Mouse (Mus musculus): ENCODE results near the gene Kif16b.

The Kif16b gene

GRCm38 (mm10) chr2:142900862-142901805 lies at the start of gene Kif16b:
TSS of gene Kif16b (minus strand) at chr2:142901531.
- peak; percentile 85 for ATAC-seq (ENCODE audit: insufficient number of reproducible peaks, low FRiP score, low TSS enrichment)

DNA sequence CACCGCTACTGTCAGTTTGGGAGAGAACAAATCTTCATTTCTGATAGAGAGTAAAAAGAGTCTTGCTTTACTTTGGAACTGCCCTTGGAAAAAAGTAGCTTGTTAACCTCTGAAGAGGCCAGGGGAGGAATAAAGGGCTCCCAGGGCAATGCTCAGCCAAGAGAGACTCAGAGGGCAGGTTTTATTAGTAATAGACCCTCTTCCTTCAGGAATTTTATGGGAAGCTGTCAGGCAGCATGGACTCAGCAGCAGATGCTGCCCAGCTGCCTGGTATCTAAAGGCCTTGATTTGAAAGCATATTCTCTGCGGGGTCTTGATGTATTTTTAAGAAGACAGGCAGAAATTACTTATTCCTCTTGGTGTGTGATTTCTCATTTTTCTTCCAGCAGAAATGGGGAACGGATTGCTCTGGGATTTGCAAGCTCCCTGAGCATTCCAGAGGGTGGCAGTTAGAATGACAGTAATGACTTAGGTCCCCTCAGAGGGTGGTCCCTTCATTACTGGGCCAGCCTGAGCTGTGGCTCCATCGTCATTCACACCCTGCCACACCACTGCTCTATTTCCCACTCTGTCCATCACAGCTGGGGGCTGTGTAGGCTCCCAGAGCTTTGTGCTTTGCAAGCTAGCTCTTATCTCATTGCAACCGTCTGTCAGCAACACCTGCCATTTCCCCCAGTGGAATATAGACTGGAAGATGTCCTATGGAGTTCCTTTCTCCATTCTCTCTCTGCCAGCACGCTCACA lies 39.7 kb upstream of the Kif16b start:
- ATAC-seq (ENCODE audit: insufficient number of reproducible peaks, low FRiP score, low TSS enrichment): no peak

- ATAC-seq (ENCODE audit: insufficient number of reproducible peaks, low FRiP score, low TSS enrichment): peak; percentile 94
Observed at GRCm38 (mm10) chr2:142930445-142930844, 29.1 kb upstream of the Kif16b start.

GRCm38 (mm10) chr2:142929226-142930112 lies 28.1 kb upstream of the Kif16b start:
- no peak for ATAC-seq (ENCODE audit: insufficient number of reproducible peaks, low FRiP score, low TSS enrichment)

- ATAC-seq (ENCODE audit: insufficient number of reproducible peaks, low FRiP score, low TSS enrichment): no peak
Observed at GRCm38 (mm10) chr2:142910808-142911388, 9.6 kb upstream of the Kif16b start.

- no peak for ATAC-seq (ENCODE audit: insufficient number of reproducible peaks, low FRiP score, low TSS enrichment)
Observed at GRCm38 (mm10) chr2:142909213-142909612, 7.9 kb upstream of the Kif16b start.

GRCm38 (mm10) chr2:142907056-142907455 lies 5.7 kb upstream of the Kif16b start:
- no peak for ATAC-seq (ENCODE audit: insufficient number of reproducible peaks, low FRiP score, low TSS enrichment)

GRCm38 (mm10) chr2:142902905-142903895 lies 1.9 kb upstream of the Kif16b start:
- ATAC-seq (ENCODE audit: insufficient number of reproducible peaks, low FRiP score, low TSS enrichment): peak; percentile 92

GRCm38 (mm10) chr2:142900120-142900861 lies 1.0 kb downstream of the Kif16b start:
- ATAC-seq (ENCODE audit: insufficient number of reproducible peaks, low FRiP score, low TSS enrichment): no peak

DNA sequence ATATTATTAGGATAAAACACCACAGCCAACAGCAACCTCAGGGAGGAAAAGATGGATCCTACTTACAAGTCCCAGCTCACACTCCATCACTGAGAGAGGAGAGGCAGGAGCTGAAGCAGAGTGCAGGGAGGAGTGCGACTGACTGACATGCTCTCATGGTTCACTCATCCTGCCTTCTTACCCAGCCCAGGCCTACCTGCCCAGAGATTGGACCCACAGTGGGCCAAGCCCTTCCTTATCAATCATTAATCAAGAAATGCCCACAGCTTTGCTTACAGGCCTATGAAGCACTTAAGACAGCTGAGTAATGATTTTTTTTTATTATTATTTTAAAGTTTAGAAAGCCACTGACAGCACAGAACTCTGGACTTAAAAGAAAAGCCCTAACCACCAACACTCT lies 7.6 kb downstream of the Kif16b start:
- no peak for ATAC-seq (ENCODE audit: insufficient number of reproducible peaks, low FRiP score, low TSS enrichment)

- no peak for ATAC-seq (ENCODE audit: insufficient number of reproducible peaks, low FRiP score, low TSS enrichment)
Observed at GRCm38 (mm10) chr2:142891283-142891682, 10.0 kb downstream of the Kif16b start.

- ATAC-seq (ENCODE audit: insufficient number of reproducible peaks, low FRiP score, low TSS enrichment): no peak
Observed at GRCm38 (mm10) chr2:142884456-142884855, 16.9 kb downstream of the Kif16b start.

- ATAC-seq (ENCODE audit: insufficient number of reproducible peaks, low FRiP score, low TSS enrichment): no peak
Observed at GRCm38 (mm10) chr2:142883625-142883994, 17.7 kb downstream of the Kif16b start.

DNA sequence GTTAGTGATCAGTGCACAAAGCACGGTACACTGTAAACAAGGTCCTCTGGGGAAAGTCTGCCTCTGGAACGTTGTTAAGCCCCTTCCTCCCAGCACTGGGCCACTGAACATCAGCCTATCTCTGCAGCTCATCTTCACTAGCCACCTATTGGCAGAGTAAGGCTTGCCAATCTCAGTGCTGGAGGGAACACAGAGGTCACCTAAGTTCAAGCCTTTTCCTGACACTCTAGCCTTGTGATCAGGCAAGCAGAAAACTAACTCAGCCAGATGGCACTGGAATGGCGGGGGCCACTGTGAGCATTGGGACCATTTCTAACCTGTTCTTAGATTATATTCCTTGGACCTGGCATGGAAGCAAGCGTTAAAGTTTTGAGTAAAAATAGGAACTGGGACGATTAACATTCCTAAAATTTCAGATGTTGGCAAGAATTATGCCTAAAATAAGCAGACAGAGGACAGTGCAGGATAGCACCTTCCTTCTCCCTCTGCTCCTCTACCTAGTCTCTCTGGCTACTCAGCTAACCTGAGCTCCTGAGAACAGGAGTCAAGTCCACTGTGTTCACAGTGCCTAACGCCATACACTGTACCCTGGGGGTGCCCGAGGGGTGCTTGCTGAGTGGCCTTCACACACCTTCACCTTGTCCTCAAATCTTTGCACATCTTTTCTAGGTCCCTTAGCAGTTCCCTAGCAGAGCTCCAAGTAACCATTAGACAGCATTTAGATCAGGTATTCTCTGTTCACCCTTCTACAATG lies 18.3 kb downstream of the Kif16b start:
- ATAC-seq (ENCODE audit: insufficient number of reproducible peaks, low FRiP score, low TSS enrichment): peak; percentile 60; the same call in 1 of the 2 replicates

DNA sequence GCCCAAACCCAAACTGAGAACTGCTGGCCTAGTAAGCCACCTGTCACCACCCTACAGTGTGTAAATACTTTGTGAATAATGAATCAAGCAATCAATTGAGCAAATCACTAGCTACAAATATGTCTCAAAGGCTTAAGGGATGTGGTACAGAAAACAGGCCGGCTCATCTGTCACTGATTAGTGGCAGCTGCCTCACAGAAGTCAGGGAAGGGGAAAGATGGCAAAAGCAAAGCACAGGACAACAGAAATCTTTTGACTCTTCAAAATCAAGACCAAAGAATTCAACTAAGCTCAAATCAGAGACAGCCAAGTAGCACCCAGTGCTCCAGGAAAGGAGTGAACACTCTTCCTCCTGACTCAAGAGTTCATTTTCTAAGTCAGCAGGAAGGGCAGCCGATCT lies 18.9 kb downstream of the Kif16b start:
- ATAC-seq (ENCODE audit: insufficient number of reproducible peaks, low FRiP score, low TSS enrichment): no peak

GRCm38 (mm10) chr2:142881177-142881576 lies 20.2 kb downstream of the Kif16b start:
- no peak for ATAC-seq (ENCODE audit: insufficient number of reproducible peaks, low FRiP score, low TSS enrichment)

DNA sequence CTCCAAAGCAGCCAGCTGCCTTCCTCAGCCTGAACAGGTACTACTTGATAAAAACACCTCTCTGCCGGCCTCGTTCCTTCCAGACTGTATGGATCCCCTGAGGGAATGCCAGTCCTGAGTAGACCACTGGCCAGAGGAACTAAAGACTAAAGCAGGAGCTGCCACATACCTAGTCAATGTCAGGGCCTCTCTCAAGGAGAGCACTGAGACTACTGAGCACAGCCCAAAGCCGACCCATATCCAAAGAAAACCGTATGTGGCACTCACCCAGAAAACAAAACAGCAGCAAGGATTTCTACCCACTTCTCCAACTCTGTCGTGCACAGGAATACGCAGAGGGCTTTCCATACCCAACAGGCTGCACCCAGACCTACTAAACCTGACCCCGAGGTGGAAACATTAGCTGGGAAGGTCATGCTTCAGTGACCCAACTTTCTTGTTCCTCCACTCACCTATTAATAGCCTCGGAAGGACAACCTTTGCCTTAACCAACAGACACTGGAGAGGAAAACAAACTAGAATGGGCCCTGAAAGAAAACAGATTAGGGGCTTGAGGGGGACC lies 22.0 kb downstream of the Kif16b start:
- ATAC-seq (ENCODE audit: insufficient number of reproducible peaks, low FRiP score, low TSS enrichment): no peak

Measured in cerebellum, adult (tissue).